Mouse (Mus musculus) lung, adult 18-20 months (tissue): ENCODE results near the gene Abhd6.

Experiments used
- DNase-seq, 2 experiments: peaks; one replicate each; pipeline ENCODE4 v3.0.0; 2022; ENCODE audit warnings: mixed read lengths in 2 of 2

Abhd6 gene

DNA sequence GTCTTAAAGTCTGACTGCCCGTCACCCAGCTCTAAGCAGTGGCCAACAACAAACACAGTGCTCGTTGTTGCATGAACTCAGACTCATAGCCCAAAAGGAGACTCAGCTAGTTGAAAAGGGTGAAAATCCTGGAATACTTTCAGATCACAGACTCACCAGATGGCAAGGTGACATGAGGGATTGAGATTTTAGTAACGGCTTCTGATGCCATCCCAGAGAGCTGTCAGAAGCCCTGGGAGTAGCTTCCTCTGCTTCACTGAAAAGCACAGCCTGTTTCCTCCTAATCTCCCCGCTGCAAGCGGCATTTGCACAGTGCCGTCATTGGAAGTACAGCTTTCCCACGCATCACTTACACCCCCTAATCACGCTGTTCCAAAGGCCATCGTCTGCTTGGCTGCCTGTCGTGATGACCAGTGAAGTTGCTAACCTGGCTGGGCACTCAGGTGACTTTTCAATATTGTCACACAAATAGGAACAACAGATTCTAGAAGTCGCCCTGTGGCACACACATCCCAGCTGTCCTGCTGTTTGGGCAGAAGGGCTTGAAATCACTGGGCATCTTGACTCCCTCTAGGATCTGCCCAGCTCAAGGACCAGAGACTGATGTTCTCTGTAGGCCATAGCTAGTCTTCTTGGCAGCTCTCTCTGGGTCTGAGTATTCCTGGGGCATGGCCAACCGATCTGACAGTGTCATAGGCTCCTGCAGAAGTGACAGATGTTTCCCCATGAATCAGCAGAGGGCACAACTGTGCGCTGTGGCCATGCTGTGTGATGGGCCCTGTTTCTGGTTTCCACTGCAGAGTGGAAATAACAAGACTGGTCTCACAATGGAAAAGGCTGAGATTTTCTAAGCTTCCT is 29.6 kb downstream of the Abhd6 start:
- DNase-seq = no peak

DNA sequence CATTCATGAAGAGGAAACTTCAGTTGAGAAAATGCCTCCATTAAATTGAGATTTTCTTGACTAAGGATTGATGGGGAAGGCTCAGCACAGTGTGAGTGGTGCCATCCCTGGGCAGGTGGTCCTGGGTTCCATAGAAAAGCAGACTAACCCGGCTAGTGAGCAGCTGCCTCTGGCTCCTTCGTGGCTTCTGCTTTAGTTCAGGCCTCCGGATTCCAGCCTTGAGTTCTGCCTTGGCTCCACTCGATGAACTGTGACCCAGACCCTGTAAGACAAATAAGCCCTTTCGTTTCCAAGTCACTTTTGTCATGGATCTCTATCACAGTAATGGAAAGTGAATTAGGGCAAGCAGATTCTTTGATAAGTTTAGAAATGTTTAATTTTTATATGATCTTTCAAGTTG is 31.9 kb downstream of the Abhd6 start:
- no peak for DNase-seq

DNA sequence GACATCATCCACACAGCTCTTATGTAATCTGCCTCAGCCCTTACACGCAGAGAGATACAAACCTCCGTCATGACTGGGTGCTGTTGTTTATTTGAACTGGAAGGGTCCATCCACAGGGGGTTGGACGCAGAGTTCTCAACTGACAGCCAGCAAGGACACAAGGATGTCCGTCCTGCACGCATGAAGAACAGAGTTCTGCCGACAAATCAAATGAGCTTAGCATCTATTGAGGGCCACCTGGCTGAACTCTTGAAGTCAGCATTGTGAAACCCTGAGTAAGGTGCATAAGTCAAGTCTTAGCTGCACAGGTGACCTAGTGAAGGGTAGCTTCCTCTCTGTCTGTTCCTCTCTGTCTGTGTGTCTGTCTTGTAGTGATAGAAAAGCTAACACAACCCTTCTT is 33.2 kb downstream of the Abhd6 start:
- no peak for DNase-seq

DNA sequence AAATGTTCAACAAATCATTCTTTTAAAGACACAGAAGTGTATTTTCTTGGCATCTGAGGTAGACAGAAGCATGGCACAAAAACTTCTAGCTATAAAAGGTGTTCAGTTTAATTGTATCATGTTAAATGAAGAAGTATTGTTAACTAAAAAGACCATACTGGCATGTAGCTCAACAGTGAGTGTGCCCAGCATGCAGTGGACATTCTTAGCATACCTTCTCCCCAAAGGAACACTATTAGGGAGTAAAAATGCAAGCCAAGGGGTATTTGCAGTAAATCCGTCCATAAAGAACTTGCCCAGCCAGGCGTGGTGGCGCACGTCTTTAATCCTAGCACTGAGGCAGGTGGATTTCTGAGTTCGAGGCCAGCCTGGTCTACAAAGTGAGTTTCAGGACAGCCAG is 33.7 kb downstream of the Abhd6 start:
- DNase-seq = no peak

DNA sequence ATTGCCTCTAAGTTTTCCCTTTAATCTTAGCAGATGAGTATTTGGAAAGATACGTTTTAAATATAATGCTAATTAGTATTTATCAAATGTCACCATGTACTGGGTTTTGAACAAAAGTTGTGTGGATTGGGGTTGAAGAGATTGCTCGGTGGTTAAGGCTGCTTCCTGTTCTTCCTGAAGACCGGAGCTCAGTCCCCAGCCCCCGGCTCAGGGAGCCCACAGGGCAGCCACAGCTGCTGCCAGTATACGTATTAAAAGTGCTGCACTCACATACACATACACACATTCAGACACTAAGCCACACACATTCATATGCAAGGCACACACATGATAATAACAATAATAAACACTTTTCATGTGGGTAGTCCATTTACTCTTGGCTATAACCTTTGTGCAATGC is 35.4 kb downstream of the Abhd6 start:
- DNase-seq = no peak

DNA sequence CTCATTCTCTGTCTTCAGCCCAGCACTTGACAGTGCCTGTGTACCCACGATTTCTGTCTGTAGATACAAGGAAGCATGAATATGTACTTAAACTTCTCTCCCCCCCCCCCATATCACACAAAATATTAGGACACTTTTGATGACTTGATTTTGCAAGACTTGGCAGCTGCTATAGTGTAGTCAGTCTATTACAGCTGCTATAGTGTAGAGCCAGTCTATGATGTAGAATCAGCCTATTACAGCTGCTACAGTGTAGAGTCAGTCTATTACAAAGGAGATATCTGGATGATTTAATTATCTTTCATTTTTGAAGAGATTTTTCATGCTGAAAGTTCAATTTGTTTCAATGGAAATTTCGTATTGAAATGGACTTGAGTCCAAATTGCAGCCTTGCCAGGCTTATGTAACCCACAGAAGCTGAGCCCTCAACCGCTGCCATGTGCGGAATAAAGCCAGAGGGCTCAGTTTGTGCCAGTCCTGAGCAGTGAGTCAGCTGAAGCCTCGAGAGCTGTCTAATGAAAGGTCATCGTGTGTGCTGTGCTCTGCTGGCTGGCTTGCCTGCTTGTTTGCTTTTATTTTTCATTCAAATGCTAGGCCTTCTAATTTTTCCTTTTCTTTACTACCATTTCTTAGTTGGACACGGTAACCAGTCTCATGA is 36.2 kb downstream of the Abhd6 start:
- DNase-seq = peak; percentile 46 to 48

DNA sequence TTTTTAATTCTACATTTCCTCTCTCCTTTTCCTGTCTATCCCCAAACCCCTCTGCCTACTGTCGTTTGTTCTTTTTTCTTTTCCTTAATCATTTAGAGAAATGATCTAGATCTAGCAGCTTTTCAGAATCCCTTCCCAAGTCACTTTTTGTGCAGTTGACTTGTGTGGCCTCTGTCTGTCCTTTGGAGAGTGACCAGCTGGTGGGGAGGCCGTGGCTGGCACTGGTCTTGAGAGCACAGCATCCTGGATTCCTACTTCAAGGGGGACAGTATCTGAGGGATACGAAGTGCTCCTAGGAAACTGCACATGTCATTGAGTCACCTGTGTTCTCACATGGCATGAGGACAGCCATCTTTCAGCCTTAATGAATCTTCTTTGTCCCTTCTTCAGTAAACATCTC is 37.5 kb downstream of the Abhd6 start:
- no peak for DNase-seq

DNA sequence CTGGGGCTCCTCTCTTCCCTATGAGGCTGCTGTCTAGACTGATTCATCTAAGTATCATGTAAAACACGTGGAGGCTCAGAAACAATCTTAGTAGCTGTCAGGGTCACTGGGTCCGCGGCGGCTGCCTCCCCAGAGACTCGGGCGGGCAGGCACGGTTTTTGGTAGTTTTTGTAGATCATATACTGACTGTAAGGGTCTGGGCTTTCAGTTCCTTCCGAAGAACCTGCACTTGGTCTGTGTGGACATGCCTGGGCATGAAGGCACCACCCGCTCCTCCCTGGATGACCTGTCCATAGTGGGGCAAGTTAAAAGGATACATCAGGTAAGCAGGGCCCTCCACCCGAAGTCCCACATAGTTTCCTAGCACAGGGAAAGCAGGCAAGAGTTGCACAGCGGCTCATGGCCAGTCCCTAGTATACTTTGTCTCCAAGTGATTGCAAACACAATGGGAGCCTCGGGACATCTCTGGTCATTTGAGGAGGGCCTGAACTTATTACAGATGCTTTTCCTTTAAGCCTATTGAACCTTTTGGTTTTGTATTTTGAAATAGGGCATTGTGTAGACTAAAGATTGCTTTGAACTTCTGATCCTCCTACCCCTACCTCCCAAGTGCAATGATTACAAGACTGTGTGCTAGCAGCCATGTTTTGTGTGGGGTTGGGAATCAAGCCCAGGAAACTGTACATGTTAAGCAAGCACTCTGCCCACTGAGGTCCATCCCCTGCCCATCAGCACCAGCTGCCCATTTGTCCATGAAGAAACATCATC is 38.4 kb downstream of the Abhd6 start:
- no peak for DNase-seq

DNA sequence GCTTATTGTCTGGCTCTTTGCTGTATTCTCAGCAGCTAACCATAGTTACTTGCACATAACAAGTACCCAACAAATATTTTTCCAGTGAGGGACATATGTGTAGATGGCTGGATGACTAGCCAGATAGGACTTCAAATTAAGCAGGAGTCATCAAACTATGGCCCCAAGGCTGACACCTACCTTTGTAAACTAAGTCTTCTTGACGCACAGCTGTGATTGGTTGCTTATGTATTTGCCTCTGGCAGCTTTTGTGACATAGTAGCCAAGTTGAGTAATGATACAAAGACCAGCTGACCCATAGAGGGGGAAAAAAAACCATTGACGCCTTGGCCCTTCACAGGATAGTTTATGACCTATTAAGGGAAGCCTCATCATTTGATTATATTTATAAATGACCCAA is 39.4 kb downstream of the Abhd6 start:
- no peak for DNase-seq

DNA sequence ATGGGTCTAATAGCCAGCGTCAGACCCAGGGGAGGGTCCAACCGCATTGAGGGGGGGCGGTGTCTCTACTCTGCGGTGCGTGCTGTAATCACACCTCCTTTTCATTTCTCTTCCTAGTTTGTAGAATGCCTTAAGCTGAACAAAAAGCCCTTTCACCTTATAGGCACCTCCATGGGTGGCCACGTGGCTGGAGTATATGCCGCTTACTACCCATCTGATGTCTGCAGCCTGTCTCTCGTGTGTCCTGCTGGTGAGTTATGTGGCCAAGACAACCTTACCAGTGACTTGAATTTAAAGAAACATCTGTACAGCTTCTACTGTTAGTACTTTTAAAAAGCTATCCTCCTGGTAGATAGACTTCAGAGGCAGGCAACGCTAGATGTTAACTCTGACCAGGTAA is 39.9 kb downstream of the Abhd6 start:
- DNase-seq = no peak

DNA sequence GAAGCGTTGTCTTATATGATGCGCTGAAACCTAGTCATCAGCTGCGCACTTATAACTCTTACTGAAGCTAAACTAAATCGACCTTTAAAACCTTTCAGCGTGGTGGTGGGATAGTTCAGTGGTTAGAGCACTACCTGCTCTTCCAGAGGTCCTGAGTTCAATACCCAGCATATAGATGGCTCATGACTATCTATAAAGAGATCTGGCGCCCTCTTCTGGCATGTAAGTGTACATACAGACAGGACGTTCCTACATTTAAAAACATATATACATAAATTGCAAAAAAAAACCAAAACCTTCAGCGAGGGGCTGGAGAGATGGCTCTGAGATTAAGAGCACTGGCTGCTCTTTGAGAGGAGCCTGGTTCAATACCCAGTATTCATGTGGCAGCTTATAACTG is 41.6 kb downstream of the Abhd6 start:
- no peak for DNase-seq

DNA sequence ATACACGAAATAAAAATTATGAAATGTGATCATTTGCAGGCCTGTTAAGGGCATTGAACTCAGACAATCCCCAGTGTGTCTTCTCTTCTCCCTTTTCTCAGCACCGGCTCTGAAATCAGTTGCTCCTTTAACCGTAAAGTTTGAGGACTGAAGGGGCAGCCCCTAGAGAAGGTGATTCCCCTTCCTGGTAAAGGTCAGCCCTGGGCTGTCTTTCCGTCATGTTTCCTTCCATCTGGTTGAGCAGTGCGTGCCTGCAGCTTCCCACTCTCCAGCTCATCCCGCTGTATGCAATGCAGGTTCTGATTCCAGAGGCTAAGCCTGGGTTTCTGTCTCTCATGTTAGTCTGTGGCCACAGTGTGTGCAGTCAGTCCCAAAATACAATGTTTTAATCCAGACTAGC is 42.1 kb downstream of the Abhd6 start:
- no peak for DNase-seq

DNA sequence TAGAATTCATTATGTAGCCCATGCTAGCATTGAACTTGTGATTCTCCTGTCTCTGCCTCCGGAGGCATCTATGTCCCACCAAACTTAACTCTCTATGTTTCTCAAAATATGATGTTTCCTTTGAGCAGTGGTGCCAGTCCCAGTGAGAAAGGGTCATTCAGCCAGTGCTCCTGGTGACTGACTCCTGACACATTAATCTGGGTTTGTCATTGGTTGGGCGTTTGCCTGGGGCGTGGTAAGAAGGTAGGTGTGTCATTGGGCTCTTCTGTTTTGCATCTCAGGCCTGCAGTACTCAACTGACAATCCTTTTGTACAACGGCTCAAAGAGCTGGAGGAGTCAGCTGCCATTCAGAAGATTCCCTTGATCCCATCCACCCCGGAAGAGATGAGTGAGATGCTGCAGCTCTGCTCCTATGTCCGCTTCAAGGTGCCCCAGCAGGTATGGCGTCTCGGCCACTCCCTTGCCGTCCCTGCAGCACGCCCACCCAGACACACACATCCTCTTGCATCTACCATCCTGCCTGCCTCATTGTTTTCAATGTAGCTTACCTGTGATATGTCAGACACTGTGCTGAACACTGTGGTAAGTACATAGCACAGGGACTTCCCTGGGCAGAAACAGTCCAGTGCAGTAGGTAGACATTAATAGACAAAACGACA is 42.6 kb downstream of the Abhd6 start:
- no peak for DNase-seq

DNA sequence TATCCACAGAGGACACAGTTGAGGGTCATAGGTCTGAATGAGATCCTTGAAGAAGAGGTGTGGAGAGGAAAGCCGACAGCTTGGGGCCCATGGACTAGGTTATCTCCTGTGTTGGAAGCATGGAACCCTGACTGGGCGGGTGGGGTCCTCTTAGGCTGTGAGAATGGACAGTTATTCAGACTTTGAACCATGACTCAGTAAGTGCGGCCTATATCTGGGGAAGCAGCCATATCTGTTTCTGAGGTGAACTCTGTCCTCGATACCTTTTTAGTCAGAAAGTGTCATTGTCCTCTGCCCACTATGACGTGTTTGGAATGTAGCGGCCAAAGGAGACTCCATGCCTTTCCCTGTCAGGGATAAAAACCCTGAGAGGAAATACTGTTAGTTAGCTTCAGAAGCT is 44.1 kb downstream of the Abhd6 start:
- no peak for DNase-seq

DNA sequence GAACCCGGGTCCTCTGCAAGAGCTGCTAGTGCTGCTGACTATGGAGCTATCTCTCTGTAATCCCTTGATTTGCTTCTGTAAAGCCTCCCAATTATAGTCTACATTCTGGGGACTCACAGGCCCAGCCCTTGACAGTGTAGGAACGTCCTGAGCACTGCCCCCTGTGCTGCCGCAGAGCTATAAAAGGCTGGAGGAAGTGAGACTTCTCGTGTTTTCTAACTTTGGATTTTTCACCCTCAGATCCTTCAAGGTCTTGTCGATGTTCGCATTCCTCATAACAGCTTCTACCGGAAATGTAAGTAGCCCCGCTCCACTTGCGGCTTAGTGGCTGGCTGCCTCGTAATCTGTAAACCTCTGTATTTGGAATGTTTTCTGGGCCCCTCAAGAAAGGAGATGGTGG is 46.6 kb downstream of the Abhd6 start:
- DNase-seq = no peak

DNA sequence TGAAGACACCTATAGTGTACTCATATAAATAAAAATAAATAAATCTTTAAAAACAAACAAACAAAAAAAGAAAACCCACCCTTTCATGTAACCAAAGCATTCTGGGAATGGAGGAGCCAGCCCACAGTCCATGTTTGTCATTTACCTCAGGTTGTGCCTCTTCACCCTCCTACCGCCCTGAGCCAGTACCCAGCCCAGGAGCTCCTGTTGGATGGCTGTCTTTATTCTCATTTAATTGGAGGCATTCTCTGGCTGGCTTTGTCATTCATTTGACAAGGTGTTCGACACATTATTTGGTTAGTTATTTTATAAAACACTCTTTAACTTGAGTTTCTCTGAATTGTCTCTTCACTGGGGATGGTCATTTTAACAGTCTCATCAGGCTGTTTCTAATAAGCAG is 49.2 kb downstream of the Abhd6 start:
- no peak for DNase-seq

DNA sequence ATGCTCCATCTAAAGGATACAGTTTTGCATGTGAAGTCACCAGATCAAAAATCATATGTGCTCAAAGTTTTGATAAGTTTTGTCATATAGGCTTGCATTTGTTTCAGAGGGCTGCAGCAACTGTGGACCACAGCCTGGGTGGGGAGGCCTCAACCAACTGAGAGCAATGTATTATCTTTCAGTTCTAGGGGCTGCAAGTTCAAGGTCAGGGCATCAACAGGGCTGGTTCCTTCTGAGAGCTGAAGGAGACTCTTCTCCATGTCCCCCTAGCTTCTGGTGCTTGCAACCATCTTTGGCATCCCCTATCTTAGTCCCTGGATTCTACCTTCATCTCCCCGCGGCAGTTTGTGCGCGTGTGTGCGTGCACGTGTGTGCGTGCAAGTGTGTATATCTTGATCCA is 50.0 kb downstream of the Abhd6 start:
- no peak for DNase-seq

DNA sequence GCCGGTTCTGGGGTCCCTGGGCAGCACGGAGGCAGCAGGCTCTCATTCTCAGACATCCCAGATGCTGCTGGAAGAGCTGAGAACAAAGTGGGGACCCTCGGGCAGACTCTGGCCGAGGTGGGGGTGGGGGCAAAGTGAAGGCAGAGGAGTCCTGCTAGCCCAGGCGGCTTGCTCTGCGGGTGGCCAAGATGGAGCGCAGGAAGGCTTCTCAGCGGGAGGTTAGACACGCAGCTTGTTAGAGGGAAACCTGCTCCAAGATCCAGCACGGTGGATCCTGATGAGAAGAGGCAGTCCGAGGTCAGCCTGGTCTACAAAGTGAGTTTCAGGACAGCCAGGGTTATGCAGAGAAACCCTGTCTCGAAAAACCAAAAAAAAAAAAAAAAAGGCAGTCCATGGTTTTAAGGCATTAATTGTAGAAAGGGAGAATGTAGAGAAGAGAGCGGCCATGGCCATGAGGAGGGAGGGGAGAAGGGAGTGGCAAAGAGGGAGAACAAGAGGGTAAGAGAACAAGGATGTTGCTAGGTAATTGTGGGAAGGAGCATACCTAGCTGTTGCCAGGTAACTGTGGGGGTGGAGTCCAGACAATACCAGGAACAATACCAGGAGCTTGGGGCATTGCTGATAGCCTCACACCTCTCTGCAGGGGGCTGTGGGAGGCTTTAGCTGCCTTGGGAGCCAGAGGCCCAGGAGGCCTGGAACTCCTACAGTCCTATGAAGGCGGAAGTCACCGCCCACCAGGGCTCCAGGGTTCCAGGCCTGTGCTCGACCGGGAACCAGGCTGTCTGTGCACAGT is 51.8 kb downstream of the Abhd6 start:
- peak; percentile 55 to 75 for DNase-seq

DNA sequence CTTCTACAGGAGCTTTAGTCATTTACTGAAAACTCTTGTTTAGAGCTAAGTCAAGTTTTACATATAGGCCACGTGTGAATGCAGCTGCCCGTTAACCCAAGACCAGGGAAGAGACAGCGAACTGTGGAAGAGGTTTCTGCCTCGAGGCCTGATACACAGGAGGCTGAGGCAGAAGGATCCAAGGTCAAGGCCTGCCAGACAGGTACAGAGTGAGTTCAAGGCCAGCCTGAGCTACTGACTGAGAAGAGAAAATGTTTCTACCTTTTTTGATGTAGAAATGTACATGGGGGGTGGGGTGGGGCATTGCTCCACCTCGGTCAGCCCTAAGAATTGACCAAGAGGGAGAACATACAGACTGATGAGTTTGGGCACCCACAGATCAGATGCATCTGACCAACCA is 53.4 kb downstream of the Abhd6 start:
- no peak for DNase-seq

DNA sequence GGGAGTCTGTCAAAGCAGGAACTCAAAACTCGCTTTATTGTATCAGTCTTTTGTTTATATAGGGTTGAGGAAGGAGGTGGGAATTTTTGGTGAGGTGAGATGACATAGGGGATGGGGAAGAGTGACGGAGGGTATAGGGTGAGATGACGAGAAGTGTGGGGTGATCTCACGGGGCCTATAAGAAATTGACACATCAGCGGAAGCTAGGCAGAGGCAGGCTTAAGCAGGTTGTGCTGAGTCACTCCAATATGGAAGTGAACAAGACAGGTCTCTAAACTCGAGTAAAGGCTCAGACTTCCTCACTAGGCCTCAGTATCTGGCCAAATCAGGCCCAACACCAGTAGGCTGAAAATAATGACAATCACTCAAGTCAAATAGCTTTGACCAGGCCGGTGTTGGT is 57.2 kb downstream of the Abhd6 start:
- no peak for DNase-seq

DNA sequence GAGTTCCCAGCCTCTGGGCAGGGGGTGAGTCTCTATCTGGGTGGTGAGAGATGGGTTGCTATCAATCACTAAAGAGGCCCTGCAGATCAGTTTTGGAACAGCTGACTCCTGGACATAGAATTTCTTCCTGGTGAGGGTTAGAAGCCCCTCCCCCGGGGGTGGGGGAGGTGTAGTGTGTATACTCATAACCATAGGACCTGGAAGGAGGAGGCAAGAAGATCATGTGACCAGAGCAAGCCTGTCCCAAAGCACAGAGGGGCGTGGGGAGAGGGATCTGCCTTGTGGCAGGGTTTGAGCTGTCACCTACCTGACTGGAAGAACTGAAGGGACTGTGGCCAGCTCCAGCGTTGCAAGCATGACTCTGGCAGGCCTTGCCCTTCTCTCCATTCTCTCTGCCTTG is 59.4 kb downstream of the Abhd6 start:
- no peak for DNase-seq

DNA sequence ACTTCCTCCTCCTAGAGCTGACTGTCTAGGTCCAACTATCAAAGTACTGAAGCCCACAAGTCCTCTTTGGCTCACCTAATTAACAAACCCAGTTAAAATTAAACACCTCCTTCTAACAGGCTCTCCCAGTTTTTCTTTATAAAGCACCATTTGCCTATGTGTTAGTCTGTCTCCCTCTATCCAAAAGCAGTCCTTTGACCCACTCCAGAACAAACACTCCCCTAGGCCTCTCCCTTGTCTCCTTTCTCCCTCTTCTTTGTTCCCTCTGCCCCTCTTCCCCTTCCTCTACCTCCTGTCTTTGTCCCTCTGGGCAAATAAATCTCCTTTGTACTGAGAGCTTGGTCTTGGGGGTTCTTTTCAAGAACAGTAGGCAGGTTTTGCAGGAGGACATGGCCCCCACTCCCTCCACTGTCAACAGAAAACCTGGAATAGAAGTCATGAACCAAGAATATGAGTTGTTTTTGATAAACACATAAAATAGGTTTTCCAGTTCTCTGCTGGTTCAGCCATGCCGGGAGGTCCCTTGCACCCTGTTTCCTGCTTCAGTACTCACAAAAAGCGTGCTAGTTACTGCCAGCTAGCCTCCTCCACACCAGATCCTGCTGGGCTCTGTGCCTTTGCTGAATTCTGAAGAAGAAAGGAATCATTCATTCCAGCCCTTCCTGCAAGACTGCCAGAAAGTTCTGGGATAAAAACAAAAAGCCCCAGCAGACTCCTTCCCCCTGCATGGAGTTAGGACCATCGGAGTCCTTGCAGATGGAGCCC is 60.0 kb downstream of the Abhd6 start:
- no peak for DNase-seq
